Mouse (Mus musculus): ENCODE data around the gene Tnrc18. TPM values are rescaled to one million over a fixed set of nuclear protein-coding genes. Genes with fewer than 3 reads are reported as not detected.
A peak's percentile ranks its signal among the peaks of the same experiment; 100 is the strongest.

Gene Tnrc18
- 34.7 and 35.9 TPM in 2 replicates for polyA plus RNA-seq (2015; fragmentation: Nextera tagmentation; extraction: Ambion mirVana)

DNA sequence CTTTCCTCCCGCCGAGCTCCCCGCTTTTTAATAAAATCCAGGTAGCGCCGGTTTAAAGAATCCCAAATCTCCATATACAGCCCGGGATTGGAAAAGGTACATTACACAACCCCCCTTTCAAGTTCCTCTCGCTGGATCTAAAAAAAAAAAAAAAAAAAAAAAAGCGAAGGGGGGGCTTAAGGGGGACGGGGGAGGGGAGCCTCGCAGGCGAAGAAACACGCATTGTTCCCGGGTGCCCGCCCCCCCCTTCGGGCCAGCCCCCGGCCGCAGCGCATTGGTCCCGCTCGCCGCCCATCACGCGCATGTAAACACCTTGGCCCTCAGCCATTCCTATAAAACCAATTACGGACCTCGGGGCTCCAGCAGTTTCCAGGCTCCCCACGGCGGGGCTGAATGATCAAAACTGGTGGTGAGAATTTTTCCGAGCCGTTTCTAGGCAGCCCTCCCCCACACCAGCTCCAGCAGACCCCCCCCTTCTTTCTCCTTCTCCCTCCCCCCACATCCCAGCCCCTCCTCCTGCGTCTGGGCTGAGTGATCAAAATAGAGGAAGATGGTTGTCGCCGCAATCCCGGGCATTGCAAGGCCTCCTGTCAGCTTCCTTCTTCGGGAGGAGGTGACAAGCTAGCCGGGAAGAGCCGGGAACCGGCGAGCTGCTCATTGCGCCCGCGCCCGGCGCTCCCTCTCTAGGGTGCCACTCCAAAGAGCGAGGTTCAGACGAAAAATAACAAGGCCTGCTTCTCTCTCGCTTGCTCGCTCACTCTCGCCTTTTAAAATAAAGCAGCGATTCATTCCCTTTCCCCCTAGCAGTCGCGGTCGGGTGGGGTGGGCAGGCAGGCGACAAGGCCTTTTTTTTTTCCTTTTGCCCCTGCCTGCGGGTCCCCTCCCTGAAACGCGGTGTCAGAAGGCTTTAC, at the start of gene Tnrc18:
Gene Tnrc18, minus strand, starts transcription at position 139 of the 911 bp plus-strand sequence.
- peak within 1 kb of the TSS; percentile 98 for H3K4me2 ChIP-seq
- WGBS, result under 1% methylated on average over 56 of the region's 56 CpGs
- H3K27ac ChIP-seq, result peak within 1 kb of the TSS; percentile 100
- peaks cover 12% of the 10 kb centered on the region for H3K36me3 ChIP-seq (ENCODE audit: poor library complexity, severe bottlenecking)
- peak within 1 kb of the TSS; percentile 99 for H3K4me3 ChIP-seq
- H3K9ac ChIP-seq, result peak within 1 kb of the TSS; percentile 100
- no peaks in the 10 kb centered on the region for H3K9me3 ChIP-seq (replicated peaks)
- H3K4me1 ChIP-seq, result peaks cover 9% of the 10 kb centered on the region
- peak; percentile 62 for ATAC-seq
- no peaks in the 10 kb centered on the region for H3K27me3 ChIP-seq

DNA sequence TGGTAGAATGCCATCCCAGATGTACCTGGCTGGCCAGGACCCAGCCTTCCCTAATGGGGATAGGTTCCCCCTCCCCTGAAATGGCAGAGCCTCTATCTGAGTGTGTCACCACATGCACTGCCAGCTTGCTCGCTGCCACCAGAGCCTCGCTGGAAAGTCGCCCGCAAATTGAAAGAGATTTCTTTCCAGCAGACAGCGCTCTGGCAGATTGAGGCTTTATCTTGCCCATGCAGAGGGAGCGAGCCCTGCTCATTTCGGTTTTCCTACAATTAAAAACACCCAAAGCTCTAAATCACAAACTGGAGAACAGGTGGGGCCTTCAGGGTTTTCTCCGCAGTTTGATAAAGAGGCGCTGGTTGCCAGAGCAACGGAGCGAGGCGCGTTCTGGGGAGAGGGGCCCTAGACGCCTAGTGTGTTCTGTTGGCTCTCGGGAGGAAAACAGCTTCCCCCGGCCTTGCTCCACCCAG, 40.3 kb upstream of the Tnrc18 start:
- H3K4me3 ChIP-seq, result no peak overlapping the region
- H3K36me3 ChIP-seq (ENCODE audit: poor library complexity, severe bottlenecking), result no peaks in the 10 kb centered on the region
- peaks cover 21% of the 10 kb centered on the region for H3K4me1 ChIP-seq
- peak overlapping the region; percentile 12; the same call in 1 of the 2 replicates for H3K9ac ChIP-seq
- no peaks in the 10 kb centered on the region for H3K27me3 ChIP-seq
- peaks cover 6% of the 10 kb centered on the region; the same call in 1 of the 2 replicates for H3K9me3 ChIP-seq (replicated peaks)
- WGBS, result 24% methylated on average over 16 of the region's 16 CpGs
- peak; percentile 84 for ATAC-seq
- H3K27ac ChIP-seq, result peak overlapping the region; percentile 90
- H3K4me2 ChIP-seq, result peak overlapping the region; percentile 35

DNA sequence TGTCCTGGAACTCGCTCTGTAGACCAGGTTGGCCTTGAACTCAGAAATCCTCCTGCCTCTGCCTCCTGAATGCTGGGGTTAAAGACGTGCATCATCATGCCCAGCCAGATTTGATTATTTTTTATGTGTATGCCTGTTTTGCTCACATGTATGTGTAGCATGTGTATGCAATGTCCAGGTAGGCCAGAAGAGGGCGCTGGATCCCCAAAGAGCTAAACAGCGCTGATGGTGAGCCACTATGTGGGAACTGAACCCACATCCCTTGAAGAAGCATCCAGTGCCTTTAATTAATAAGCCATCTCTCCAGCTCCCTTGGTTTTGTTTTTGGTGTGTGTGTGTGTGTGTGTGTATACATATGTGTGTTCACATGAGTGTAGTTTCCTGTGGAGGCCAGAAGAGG, 38.9 kb upstream of the Tnrc18 start:
- Histone ChIP-seq H3K9me3 (replicated peaks) (peaks cover 6% of the 10 kb centered on the region; the same call in 1 of the 2 replicates), H3K27ac (no peak overlapping the region), H3K9ac (no peak overlapping the region), H3K27me3 (no peaks in the 10 kb centered on the region), H3K4me1 (peaks cover 15% of the 10 kb centered on the region), H3K4me3 (no peak overlapping the region), H3K36me3 (ENCODE audit: poor library complexity, severe bottlenecking) (no peaks in the 10 kb centered on the region), H3K4me2 (no peak overlapping the region)
- WGBS, result 82% methylated on average over 4 of the region's 4 CpGs
- no peak for ATAC-seq

DNA sequence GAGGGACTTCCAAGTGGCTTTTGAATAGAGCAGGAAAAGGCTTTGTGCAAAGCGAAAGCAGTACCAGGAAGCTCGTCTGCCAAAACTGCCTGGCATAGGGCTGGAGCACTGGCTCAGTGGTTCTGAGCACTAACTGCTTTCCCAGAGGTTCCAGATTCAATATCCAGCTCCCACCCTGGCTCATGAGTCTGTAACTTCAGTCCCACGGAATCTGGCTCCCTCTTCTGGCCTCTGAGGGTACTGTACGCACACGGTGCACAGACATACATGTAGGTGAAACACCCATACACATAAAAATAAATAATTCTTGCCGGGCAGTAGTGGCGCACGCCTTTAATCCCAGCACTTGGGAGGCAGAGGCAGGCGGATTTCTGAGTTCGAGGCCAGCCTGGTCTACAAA, 37.4 kb upstream of the Tnrc18 start:
- Histone ChIP-seq H3K4me2 (no peak overlapping the region), H3K4me3 (no peak overlapping the region), H3K27ac (no peak overlapping the region), H3K4me1 (peaks cover 15% of the 10 kb centered on the region), H3K9me3 (replicated peaks) (peaks cover 6% of the 10 kb centered on the region; the same call in 1 of the 2 replicates), H3K9ac (no peak overlapping the region), H3K36me3 (ENCODE audit: poor library complexity, severe bottlenecking) (no peaks in the 10 kb centered on the region), H3K27me3 (no peaks in the 10 kb centered on the region)
- no peak for ATAC-seq
- WGBS, result 78% methylated on average over 10 of the region's 10 CpGs

DNA sequence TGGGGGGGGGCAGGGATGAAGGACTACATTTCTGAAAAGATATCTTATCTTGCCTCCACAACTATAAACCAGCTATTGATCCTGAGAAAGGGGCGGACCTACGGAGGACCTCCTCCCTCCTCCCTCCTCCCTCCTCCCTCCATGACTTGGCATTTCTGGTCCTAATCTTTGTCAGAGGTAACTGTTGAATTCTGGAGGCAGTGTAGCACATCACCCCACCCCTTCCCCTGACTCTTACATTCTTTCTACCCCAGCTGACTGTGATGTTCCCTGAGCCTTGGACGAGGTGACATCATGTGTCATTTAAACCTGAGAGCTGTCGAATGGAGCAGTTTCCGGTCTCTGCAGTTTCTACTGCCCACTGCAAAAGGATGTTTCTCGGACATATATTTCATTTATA, 36.1 kb upstream of the Tnrc18 start:
- Histone ChIP-seq H3K27ac (no peak overlapping the region), H3K4me2 (no peak overlapping the region), H3K36me3 (ENCODE audit: poor library complexity, severe bottlenecking) (no peaks in the 10 kb centered on the region), H3K4me1 (peaks cover 15% of the 10 kb centered on the region), H3K9me3 (replicated peaks) (peaks cover 6% of the 10 kb centered on the region; the same call in 1 of the 2 replicates), H3K27me3 (no peaks in the 10 kb centered on the region), H3K9ac (no peak overlapping the region), H3K4me3 (no peak overlapping the region)
- WGBS, result 88% methylated on average over 6 of the region's 6 CpGs
- ATAC-seq, result no peak

DNA sequence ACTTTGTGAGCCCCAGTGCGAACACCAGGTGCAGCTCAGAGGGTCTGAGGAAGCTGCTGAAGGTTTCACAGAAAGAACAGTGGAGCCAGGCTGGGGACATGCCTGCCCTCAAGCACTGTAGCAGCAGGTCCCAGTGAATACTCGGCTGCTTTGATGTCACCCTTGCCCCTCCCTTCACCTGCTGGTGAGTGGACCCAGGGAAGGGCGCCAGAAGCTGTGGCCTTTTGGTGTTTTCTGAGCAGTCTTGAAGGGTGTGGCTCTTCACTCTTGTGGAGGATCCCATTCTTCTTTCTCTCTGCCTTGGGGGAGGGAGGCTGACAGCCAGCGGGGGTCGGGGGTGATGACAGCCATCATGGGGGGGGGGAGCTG, 34.2 kb upstream of the Tnrc18 start:
- 79% methylated on average over 5 of the region's 5 CpGs for WGBS
- Histone ChIP-seq H3K9ac (no peak overlapping the region), H3K9me3 (replicated peaks) (peaks cover 5% of the 10 kb centered on the region; the same call in 1 of the 2 replicates), H3K4me1 (peaks cover 3% of the 10 kb centered on the region; the same call in 1 of the 2 replicates), H3K27ac (no peak overlapping the region), H3K36me3 (ENCODE audit: poor library complexity, severe bottlenecking) (no peaks in the 10 kb centered on the region), H3K4me2 (no peak overlapping the region), H3K4me3 (no peak overlapping the region), H3K27me3 (no peaks in the 10 kb centered on the region)
- no peak for ATAC-seq

DNA sequence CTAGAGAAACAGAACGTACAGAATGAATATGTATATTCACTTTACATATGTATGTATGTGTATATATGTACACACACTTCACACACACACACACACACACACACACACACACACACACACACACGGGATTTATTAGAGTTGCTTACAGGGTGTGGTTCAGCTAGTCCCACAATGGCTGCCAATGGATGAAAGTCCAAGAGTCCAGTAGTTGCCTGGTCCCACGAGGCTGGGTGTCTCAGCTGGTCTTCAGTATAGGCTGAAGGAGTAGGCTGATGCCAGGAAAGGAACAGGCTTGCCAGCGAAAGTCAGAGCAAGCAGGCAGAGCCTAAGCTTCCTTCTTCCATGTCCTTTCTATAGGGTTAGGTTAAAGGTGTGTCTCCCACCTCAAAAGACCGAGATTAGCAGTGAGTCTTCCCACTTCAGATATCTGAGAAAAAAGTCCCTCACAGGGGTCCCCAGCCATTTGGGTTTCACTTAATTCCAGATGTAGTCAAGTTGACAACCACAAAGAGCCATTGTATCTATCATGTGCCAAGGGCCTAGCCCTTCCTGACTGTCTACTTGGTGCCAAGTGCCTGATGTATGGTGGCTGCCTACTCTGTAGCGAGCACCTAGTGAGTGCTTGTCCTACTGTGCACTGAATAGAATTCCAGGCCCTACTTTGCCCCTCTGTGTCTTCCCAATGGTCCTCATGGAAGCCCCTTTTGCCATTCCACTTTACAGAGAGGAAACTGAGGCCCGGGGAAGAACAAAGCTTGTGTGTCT, 33.6 kb upstream of the Tnrc18 start:
- ATAC-seq, result no peak
- H3K27me3 ChIP-seq, result no peaks in the 10 kb centered on the region

DNA sequence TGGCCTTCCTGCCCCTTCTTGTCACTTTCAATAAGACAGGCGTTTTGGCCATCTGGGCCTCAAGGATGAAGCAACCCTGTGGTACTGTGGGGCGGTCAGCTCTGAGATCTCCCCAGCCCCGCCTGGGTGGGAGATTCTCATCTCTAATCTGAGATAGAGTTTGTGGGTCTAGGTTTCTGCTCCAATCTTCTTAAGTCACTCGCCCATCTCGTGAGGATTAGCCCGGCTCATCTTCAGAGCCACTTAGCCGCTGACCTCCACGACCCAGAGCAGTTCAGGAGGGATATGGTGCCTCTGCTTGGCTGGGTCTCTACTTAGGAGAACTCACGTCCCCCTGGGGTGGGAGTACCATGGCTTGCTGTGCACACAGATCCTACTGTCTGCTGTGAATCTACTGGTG, 33.0 kb upstream of the Tnrc18 start:
- H3K27me3 ChIP-seq, result no peaks in the 10 kb centered on the region
- WGBS, result 73% methylated on average over 9 of the region's 9 CpGs
- peaks cover 3% of the 10 kb centered on the region; the same call in 1 of the 2 replicates for H3K4me1 ChIP-seq
- H3K36me3 ChIP-seq (ENCODE audit: poor library complexity, severe bottlenecking), result no peaks in the 10 kb centered on the region
- H3K27ac ChIP-seq, result no peak overlapping the region
- no peak for ATAC-seq
- H3K9ac ChIP-seq, result no peak overlapping the region
- H3K4me3 ChIP-seq, result no peak overlapping the region
- no peak overlapping the region for H3K4me2 ChIP-seq
- no peaks in the 10 kb centered on the region for H3K9me3 ChIP-seq (replicated peaks)

More for the DNA sequence above, 33.6 kb upstream of the Tnrc18 start:
- no peaks in the 10 kb centered on the region for H3K9me3 ChIP-seq (replicated peaks)
- H3K4me3 ChIP-seq, result no peak overlapping the region
- H3K27ac ChIP-seq, result no peak overlapping the region
- no peak overlapping the region for H3K4me2 ChIP-seq
- H3K4me1 ChIP-seq, result peaks cover 3% of the 10 kb centered on the region; the same call in 1 of the 2 replicates
- 88% methylated on average over 7 of the region's 7 CpGs for WGBS
- no peaks in the 10 kb centered on the region for H3K36me3 ChIP-seq (ENCODE audit: poor library complexity, severe bottlenecking)
- H3K9ac ChIP-seq, result no peak overlapping the region

DNA sequence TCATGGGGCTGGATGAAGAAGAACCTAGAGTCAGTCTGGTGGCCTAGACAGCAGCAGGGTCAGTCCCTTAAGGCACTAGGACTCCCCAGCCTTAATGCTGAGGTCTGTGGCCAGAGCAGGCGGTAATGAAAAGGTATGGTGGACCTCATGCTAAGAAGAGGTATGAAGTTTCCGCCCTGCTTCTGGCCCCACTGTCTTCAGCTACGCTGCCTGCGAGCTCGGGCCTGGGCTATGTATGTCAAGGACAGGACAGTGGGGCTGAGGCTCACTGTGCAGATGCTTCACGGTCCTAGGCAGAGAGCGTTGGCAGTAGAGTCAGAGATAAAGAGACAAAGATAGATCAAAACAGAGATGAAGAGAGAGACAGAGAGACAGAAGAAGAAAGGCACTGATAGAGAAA, 31.4 kb upstream of the Tnrc18 start:
- Histone ChIP-seq H3K4me1 (peaks cover 3% of the 10 kb centered on the region; the same call in 1 of the 2 replicates), H3K27ac (no peak overlapping the region), H3K27me3 (no peaks in the 10 kb centered on the region), H3K4me3 (no peak overlapping the region), H3K9ac (no peak overlapping the region), H3K36me3 (ENCODE audit: poor library complexity, severe bottlenecking) (no peaks in the 10 kb centered on the region), H3K9me3 (replicated peaks) (no peaks in the 10 kb centered on the region), H3K4me2 (no peak overlapping the region)
- no peak for ATAC-seq
- 96% methylated on average over 7 of the region's 7 CpGs for WGBS

DNA sequence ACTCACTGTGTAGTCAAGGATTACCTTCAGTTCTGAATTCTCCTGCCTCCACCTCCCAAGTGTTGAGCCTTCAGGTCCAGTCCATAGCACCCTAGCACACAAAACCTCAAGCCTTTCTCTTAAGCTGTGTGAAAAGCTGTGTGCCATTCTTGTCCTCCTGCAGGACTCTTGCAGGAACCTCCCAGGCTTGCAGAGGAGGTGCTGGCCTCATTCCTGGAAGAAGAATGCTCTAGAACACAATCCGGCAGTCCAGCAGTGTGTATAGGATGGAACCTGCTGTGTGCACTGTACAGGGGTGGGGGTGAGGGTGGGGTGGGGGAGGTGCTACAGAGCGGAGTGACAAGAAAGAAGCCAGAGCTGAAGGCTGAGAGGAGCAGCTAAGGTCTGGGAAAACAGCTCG, 30.7 kb upstream of the Tnrc18 start:
- Histone ChIP-seq H3K4me3 (no peak overlapping the region), H3K9ac (no peak overlapping the region), H3K9me3 (replicated peaks) (no peaks in the 10 kb centered on the region), H3K4me1 (peaks cover 3% of the 10 kb centered on the region; the same call in 1 of the 2 replicates), H3K27ac (no peak overlapping the region), H3K4me2 (no peak overlapping the region), H3K27me3 (no peaks in the 10 kb centered on the region), H3K36me3 (ENCODE audit: poor library complexity, severe bottlenecking) (no peaks in the 10 kb centered on the region)
- no peak for ATAC-seq
- WGBS, result 73% methylated on average over 3 of the region's 3 CpGs

DNA sequence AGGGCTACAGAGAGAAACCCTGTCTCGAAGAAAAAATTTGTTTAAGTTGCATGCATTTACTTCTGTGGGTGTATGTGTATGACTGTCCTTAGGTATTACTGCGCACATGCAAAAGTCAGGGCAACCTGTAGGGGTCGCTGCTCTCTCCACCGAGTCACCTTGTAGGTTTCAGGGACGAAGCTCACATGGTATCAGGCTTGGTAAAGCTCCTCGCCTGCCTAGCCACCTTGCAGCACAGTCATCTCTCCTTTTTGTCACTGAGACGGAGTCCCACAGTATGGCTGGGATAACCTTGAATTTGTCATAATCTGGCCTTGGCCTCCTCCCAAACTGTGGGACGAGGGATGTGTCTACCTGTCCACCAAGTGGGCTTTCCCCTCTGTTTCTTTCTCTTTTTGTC, 27.0 kb upstream of the Tnrc18 start:
- Histone ChIP-seq H3K9me3 (replicated peaks) (no peaks in the 10 kb centered on the region), H3K27me3 (no peaks in the 10 kb centered on the region), H3K4me2 (no peak overlapping the region), H3K4me3 (no peak overlapping the region), H3K36me3 (ENCODE audit: poor library complexity, severe bottlenecking) (no peaks in the 10 kb centered on the region), H3K9ac (no peak overlapping the region), H3K27ac (no peak overlapping the region), H3K4me1 (0 out of 2 replicates have a peak, but pooled peaks cover 2% of the 10 kb centered on the region)
- 63% methylated on average over 8 of the region's 8 CpGs for WGBS
- ATAC-seq, result no peak
